Mouse (Mus musculus): Measurements from ENCODE around the gene Atp6v0d1. TPM values are rescaled to one million over a fixed set of nuclear protein-coding genes. Genes with fewer than 3 reads are reported as not detected.

Gene Atp6v0d1
- total RNA-seq (2012; rRNA removed), result 38.0 and 48.8 TPM in 2 replicates
- total RNA-seq (2014; rRNA removed), result 51.0 and 55.3 TPM in 2 replicates
- 48.8 and 53.6 TPM in 2 replicates for polyA plus RNA-seq (2012; ENCODE audit: insufficient read length, low read depth)

GRCm38 (mm10) chr8:105565952-105566702 is at the start of gene Atp6v0d1:
Gene Atp6v0d1, minus strand, starts transcription at chr8:105566047.
- H3K4me1 ChIP-seq (ENCODE audit: control insufficient read depth in 1 of 2, insufficient read depth in 2 of 2), result peaks cover 4 to 31% of the 10 kb centered on the region in 2 experiments; a peak in 3 of 4 replicates
- DNase-seq (ENCODE audit: extremely low read depth), result peak; percentile 99

GRCm38 (mm10) chr8:105613830-105614511 is 48.1 kb upstream of the Atp6v0d1 start:
- dilution Hi-C loops (cut with MboI; ENCODE audit: extremely low pct_ligation_motif_present, extremely low pct_unique_long_range_greater_than_20kb, low sequenced_read_pairs) (no loop called here), in situ Hi-C loops (cut with MboI; ENCODE audit: low pct_ligation_motif_present, low pct_unique_long_range_greater_than_20kb, low sequenced_read_pairs) (no loop called here)
- no peak for DNase-seq (ENCODE audit: extremely low read depth)
- Histone ChIP-seq H3K27ac (ENCODE audit: insufficient read depth, low read depth) (no peak overlapping the region), H3K27me3 (replicated peaks) (no peaks in the 10 kb centered on the region), H3K9ac (ENCODE audit: insufficient read depth, low read depth) (no peak overlapping the region), H3K36me3 (replicated peaks in 1 of 2; ENCODE audit: control insufficient read depth in 1 of 2, insufficient read depth in 1 of 2, low read length in 1 of 2) (peaks cover 20 to 62% of the 10 kb centered on the region in 2 experiments), H3K4me3 (replicated peaks in 1 of 3; ENCODE audit: low read depth in 2 of 3, low read length in 2 of 3, poor library complexity in 1 of 3) (no peak overlapping the region), H3K4me2 (ENCODE audit: insufficient read depth, low read depth, poor library complexity, severe bottlenecking) (no peak overlapping the region), H3K79me2 (replicated peaks; ENCODE audit: control insufficient read depth, extremely low read depth, insufficient read depth, poor library complexity, severe bottlenecking) (no peaks in the 10 kb centered on the region), H3K9me3 (replicated peaks; ENCODE audit: low read length) (no peaks in the 10 kb centered on the region), H3K4me1 (ENCODE audit: control insufficient read depth in 1 of 2, insufficient read depth in 2 of 2) (peaks cover 3 to 7% of the 10 kb centered on the region in 2 experiments)
- TF ChIP-seq ZNF384 (IDR thresholded peaks at IDR 0.05; ENCODE audit: low read depth, low read length) (no peak), ZKSCAN1 (IDR thresholded peaks at IDR 0.05; ENCODE audit: borderline replicate concordance, low read depth, low read length) (no peak), MAFK (IDR thresholded peaks at IDR 0.05; ENCODE audit: insufficient replicate concordance, low read length) (no peak), TCF12 (IDR thresholded peaks at IDR 0.05; ENCODE audit: low read depth, low read length) (no peak), ELF1 (IDR thresholded peaks at IDR 0.05; ENCODE audit: low read depth, low read length) (no peak), TBP (conservative IDR thresholded peaks at IDR 0.05; ENCODE audit: low read depth, low read length) (no peak), USF2 (conservative IDR thresholded peaks at IDR 0.05; ENCODE audit: low read depth, low read length) (no peak)

More at GRCm38 (mm10) chr8:105565952-105566702, at the start of gene Atp6v0d1:
- Histone ChIP-seq H3K9me3 (replicated peaks; ENCODE audit: low read length) (no peaks in the 10 kb centered on the region), H3K27ac (ENCODE audit: insufficient read depth, low read depth) (no peak within 1 kb of the TSS), H3K79me2 (replicated peaks; ENCODE audit: control insufficient read depth, extremely low read depth, insufficient read depth, poor library complexity, severe bottlenecking) (no peaks in the 10 kb centered on the region), H3K9ac (ENCODE audit: insufficient read depth, low read depth) (peak within 1 kb of the TSS; percentile 93), H3K36me3 (replicated peaks in 1 of 2; ENCODE audit: control insufficient read depth in 1 of 2, insufficient read depth in 1 of 2, low read length in 1 of 2) (peaks cover 0 to 22% of the 10 kb centered on the region in 2 experiments), H3K4me3 (replicated peaks in 1 of 3; ENCODE audit: low read depth in 2 of 3, low read length in 2 of 3, poor library complexity in 1 of 3) (peak within 1 kb of the TSS; percentile 84 to 99 (median 90)), H3K4me2 (ENCODE audit: insufficient read depth, low read depth, poor library complexity, severe bottlenecking) (peak within 1 kb of the TSS; percentile 88), H3K27me3 (replicated peaks) (no peaks in the 10 kb centered on the region)
- dilution Hi-C loops (cut with MboI; ENCODE audit: extremely low pct_ligation_motif_present, extremely low pct_unique_long_range_greater_than_20kb, low sequenced_read_pairs), result no loop called here
- in situ Hi-C loops (cut with MboI; ENCODE audit: low pct_ligation_motif_present, low pct_unique_long_range_greater_than_20kb, low sequenced_read_pairs), result no loop called here
- TF ChIP-seq NELFE (IDR thresholded peaks at IDR 0.05; ENCODE audit: low read depth, low read length) (peak; percentile 74), POLR2A (IDR thresholded peaks at IDR 0.05; ENCODE audit: low read depth, low read length) (peak; percentile 73), CHD1 (IDR thresholded peaks at IDR 0.05; ENCODE audit: low read depth, low read length) (0 out of 2 replicates have a peak, but pooled peaks have one; percentile 43), MAX (IDR thresholded peaks at IDR 0.05; ENCODE audit: low read length) (peak; percentile 93), POLR2AphosphoS2 (IDR thresholded peaks at IDR 0.05; ENCODE audit: low read depth, low read length) (no peak), CHD2 (IDR thresholded peaks at IDR 0.05; ENCODE audit: low read length) (no peak), ZNF384 (IDR thresholded peaks at IDR 0.05; ENCODE audit: low read depth, low read length) (0 out of 2 replicates have a peak, but pooled peaks have one; percentile 11), JUN (IDR thresholded peaks at IDR 0.05; ENCODE audit: insufficient read depth, low read depth, low read length) (no peak), HCFC1 (IDR thresholded peaks at IDR 0.05; ENCODE audit: low read depth, low read length) (peak; percentile 74), ETS1 (conservative IDR thresholded peaks at IDR 0.05; ENCODE audit: low read depth, low read length) (peak; percentile 87), SIN3A (IDR thresholded peaks at IDR 0.05; ENCODE audit: low read length) (peak; percentile 99), NRF1 (IDR thresholded peaks at IDR 0.05; ENCODE audit: low read depth, low read length) (peak; percentile 99), ELF1 (IDR thresholded peaks at IDR 0.05; ENCODE audit: low read depth, low read length) (peak; percentile 91), MAFK (IDR thresholded peaks at IDR 0.05; ENCODE audit: insufficient replicate concordance, low read length) (no peak), ZMIZ1 (IDR thresholded peaks at IDR 0.05; ENCODE audit: low read depth, low read length) (peak; percentile 28; the same call in 1 of the 2 replicates), UBTF (IDR thresholded peaks at IDR 0.05; ENCODE audit: low read depth, low read length) (peak; percentile 47; the same call in 1 of the 2 replicates), TCF12 (IDR thresholded peaks at IDR 0.05; ENCODE audit: low read depth, low read length) (peak; percentile 70), MEF2A (IDR thresholded peaks at IDR 0.05; ENCODE audit: borderline replicate concordance, low read depth, low read length) (no peak), EP300 (IDR thresholded peaks at IDR 0.05; ENCODE audit: low read length) (0 out of 2 replicates have a peak, but pooled peaks have one; percentile 20), TBP (conservative IDR thresholded peaks at IDR 0.05; ENCODE audit: low read depth, low read length) (peak; percentile 63), USF1 (IDR thresholded peaks at IDR 0.05; ENCODE audit: low read depth, low read length) (peak; percentile 96), MXI1 (IDR thresholded peaks at IDR 0.05; ENCODE audit: low read depth, low read length) (peak; percentile 56), RAD21 (IDR thresholded peaks at IDR 0.05; ENCODE audit: low read depth, low read length) (peak; percentile 71), JUND (conservative IDR thresholded peaks at IDR 0.05; ENCODE audit: low read depth, low read length) (no peak), CTCF (conservative IDR thresholded peaks at IDR 0.05 in 1 of 2, IDR thresholded peaks at IDR 0.05 in 1 of 2; ENCODE audit: low read depth in 2 of 2, low read length in 2 of 2) (peak in 1 of 2 experiments; percentile 95; a peak in 2 of 4 replicates), KAT2A (IDR thresholded peaks at IDR 0.05; ENCODE audit: insufficient replicate concordance, low read length) (0 out of 2 replicates have a peak, but pooled peaks have one; percentile 54), MYC (IDR thresholded peaks at IDR 0.05; ENCODE audit: low read depth, low read length) (peak; percentile 61; the same call in 1 of the 2 replicates), E2F4 (IDR thresholded peaks at IDR 0.05; ENCODE audit: insufficient replicate concordance, low read depth, low read length) (no peak), BHLHE40 (IDR thresholded peaks at IDR 0.05; ENCODE audit: low read depth, low read length) (peak; percentile 99), MAZ (IDR thresholded peaks at IDR 0.05; ENCODE audit: low read depth, low read length) (no peak), USF2 (conservative IDR thresholded peaks at IDR 0.05; ENCODE audit: low read depth, low read length) (peak; percentile 96), RCOR1 (conservative IDR thresholded peaks at IDR 0.05; ENCODE audit: low read depth, low read length) (no peak), PAX5 (IDR thresholded peaks at IDR 0.05; ENCODE audit: low read length) (no peak), ZC3H11A (IDR thresholded peaks at IDR 0.05; ENCODE audit: low read depth, low read length) (no peak), GABPA (IDR thresholded peaks at IDR 0.05; ENCODE audit: insufficient replicate concordance, low read depth, low read length) (no peak), IRF4 (IDR thresholded peaks at IDR 0.05; ENCODE audit: low read depth, low read length) (peak; percentile 63; the same call in 1 of the 2 replicates), ZKSCAN1 (IDR thresholded peaks at IDR 0.05; ENCODE audit: borderline replicate concordance, low read depth, low read length) (no peak), SMC3 (IDR thresholded peaks at IDR 0.05; ENCODE audit: low read depth, low read length) (peak; percentile 47)
